Mouse (Mus musculus): Measurements from ENCODE around the gene Efcab6.

- no peak for TF ChIP-seq POLR2A (IDR thresholded peaks at IDR 0.05; ENCODE audit: extremely low read depth, insufficient read depth, low read length)
- TF ChIP-seq CTCF (IDR thresholded peaks at IDR 0.05; ENCODE audit: extremely low read depth, insufficient read depth, low read length) = no peak
Measured at GRCm38 (mm10) chr15:83846592-83846991, 218.6 kb downstream of the Efcab6 start.
